In genomic region chr4:10912611-10913301, GRCm38 (mm10) we compare ENCODE assay signal across 8 mouse cellular contexts. TPM values are rescaled to one million over a fixed set of nuclear protein-coding genes. Genes with fewer than 3 reads are reported as not detected.
DNase-seq lines count a peak whose midpoint lies in the region; ATAC-seq and TF ChIP-seq lines count a peak whose summit lies in the region.

No protein-coding gene starts in this region.

- H3K36me3 ChIP-seq in kidney, adult 2 months (ENCODE audit: control insufficient read depth, insufficient read depth, low read length) = no peaks in the 10 kb centered on the region
- H3K36me3 ChIP-seq in limb, embryonic 11.5 days (ENCODE audit: control insufficient read depth, insufficient read depth, low read length) = no peaks in the 10 kb centered on the region
- H3K36me3 ChIP-seq in midbrain, embryonic 16.5 days (ENCODE audit: control insufficient read depth, insufficient read depth, low read length) = no peaks in the 10 kb centered on the region

- DNase-seq in 3134 (ENCODE audit: extremely low read depth, insufficient read length, low spot score) = peak; percentile 31
- DNase-seq in adrenal gland, postnatal 10 days = peak; percentile 93
- peak; percentile 81 for DNase-seq in embryo, embryonic 9.5 days (ENCODE audit: extremely low spot score)
- peak; percentile 94 for DNase-seq in kidney, adult 2 months
- DNase-seq in limb, embryonic 11.5 days (ENCODE audit: low spot score) = peak; percentile 92
- peak; percentile 94 to 96 for DNase-seq in spleen, postnatal 10 days (ENCODE audit: low spot score in 2 of 2)

- peak overlapping the region; percentile 6; the same call in 1 of the 2 replicates for H3K27ac ChIP-seq in kidney, adult 2 months (ENCODE audit: insufficient read depth, low read depth, low read length)
- no peak overlapping the region for H3K27ac ChIP-seq in limb, embryonic 11.5 days (replicated peaks; ENCODE audit: low read depth, low read length)
- H3K27ac ChIP-seq in midbrain, embryonic 16.5 days (ENCODE audit: low read length) = no peak overlapping the region

- peak; percentile 84 for TF ChIP-seq CTCF in kidney, adult 2 months (conservative IDR thresholded peaks at IDR 0.05; ENCODE audit: insufficient read depth, insufficient read length, low read depth, low read length)

- H3K4me2 ChIP-seq in limb, embryonic 11.5 days (ENCODE audit: low read depth, severe bottlenecking) = no peak overlapping the region
- no peak overlapping the region for H3K4me2 ChIP-seq in midbrain, embryonic 16.5 days (ENCODE audit: low read length)

- H3K27me3 ChIP-seq in kidney, adult 2 months (replicated peaks; ENCODE audit: control insufficient read depth, insufficient read depth, low read length) = no peaks in the 10 kb centered on the region
- no peaks in the 10 kb centered on the region for H3K27me3 ChIP-seq in limb, embryonic 11.5 days (ENCODE audit: control insufficient read depth, insufficient read depth, low read length)
- no peaks in the 10 kb centered on the region for H3K27me3 ChIP-seq in midbrain, embryonic 16.5 days (ENCODE audit: control insufficient read depth, insufficient read depth, low read depth, low read length)

- WGBS in kidney, adult 2 months = 26% methylated on average over 7 of the region's 7 CpGs
- WGBS in limb, embryonic 11.5 days = 34% methylated on average over 7 of the region's 7 CpGs
- WGBS in midbrain, embryonic 16.5 days = 27% methylated on average over 7 of the region's 7 CpGs

- H3K9me3 ChIP-seq in limb, embryonic 11.5 days (ENCODE audit: control insufficient read depth, low read length) = no peaks in the 10 kb centered on the region
- H3K9me3 ChIP-seq in midbrain, embryonic 16.5 days (replicated peaks; ENCODE audit: control insufficient read depth, low read length, poor library complexity, severe bottlenecking) = no peaks in the 10 kb centered on the region

- no peak overlapping the region for H3K9ac ChIP-seq in limb, embryonic 11.5 days (ENCODE audit: low read length)
- H3K9ac ChIP-seq in midbrain, embryonic 16.5 days (ENCODE audit: low read depth, low read length) = no peak overlapping the region

- no peak overlapping the region for H3K4me3 ChIP-seq in kidney, adult 2 months (ENCODE audit: insufficient read depth, low read depth, low read length)
- H3K4me3 ChIP-seq in limb, embryonic 11.5 days (ENCODE audit: low read depth, low read length) = no peak overlapping the region
- no peak overlapping the region for H3K4me3 ChIP-seq in midbrain, embryonic 16.5 days (ENCODE audit: low read depth, low read length)

- TF ChIP-seq POLR2A in kidney, adult 2 months (IDR thresholded peaks at IDR 0.05; ENCODE audit: low read depth, low read length) = no peak

- H3K4me1 ChIP-seq in kidney, adult 2 months (ENCODE audit: control insufficient read depth, insufficient read depth, low read length) = peaks cover 7% of the 10 kb centered on the region; the same call in 1 of the 2 replicates
- no peaks in the 10 kb centered on the region for H3K4me1 ChIP-seq in limb, embryonic 11.5 days (ENCODE audit: control insufficient read depth, insufficient read depth, low read length)
- no peaks in the 10 kb centered on the region for H3K4me1 ChIP-seq in midbrain, embryonic 16.5 days (ENCODE audit: control insufficient read depth, insufficient read depth, low read length)

- peak; percentile 95 for ATAC-seq in granulocyte monocyte progenitor cell, adult 5-6 weeks (replicated peaks; ENCODE audit: poor library complexity, severe bottlenecking)
- ATAC-seq in limb, embryonic 11.5 days (ENCODE audit: insufficient number of reproducible peaks, low FRiP score, low TSS enrichment, low read depth) = peak; percentile 81; the same call in 1 of the 2 replicates
- ATAC-seq in midbrain, embryonic 16.5 days = peak; percentile 96

RNA-seq across cellular contexts. Expression of gene 2610301B20Rik, which starts 38.5 kb away (rescaled TPM):
- 10 to 100 TPM; 15.2 to 16.6 TPM for total RNA-seq in adrenal gland, postnatal 10 days (2021)
- total RNA-seq in granulocyte monocyte progenitor cell, adult 5-6 weeks (2014; fragmentation: Nextera tagmentation) = 15.1 and 17.2 TPM in 2 replicates
- 14.7 and 16.5 TPM in 2 replicates for total RNA-seq in granulocyte monocyte progenitor cell, adult 5-6 weeks (2017)
- 5.3 and 7.0 TPM in 2 replicates for polyA plus RNA-seq in kidney, adult 2 months (2012; rRNA removed)
- 27.6 and 28.9 TPM in 2 replicates for polyA plus RNA-seq in limb, embryonic 11.5 days (2014; fragmentation: Nextera tagmentation; extraction: Ambion mirVana)
- 49.2 and 51.9 TPM in 2 replicates for polyA plus RNA-seq in midbrain, embryonic 16.5 days (2015; fragmentation: Nextera tagmentation; extraction: Ambion mirVana)

Comparison
In these comparisons a context has a peak if more than half of its experiments do, and no peak if none do; other contexts are left out.
1. DNase-seq: peak in every context shown above with its lines; median percentile 95 in spleen, postnatal 10 days; 94 in kidney, adult 2 months; 93 in adrenal gland, postnatal 10 days; 92 in limb, embryonic 11.5 days; 81 in embryo, embryonic 9.5 days; 31 in 3134.